Mouse (Mus musculus): Measurements from ENCODE around the gene Tescl. TPM values are rescaled to one million over a fixed set of nuclear protein-coding genes. Genes with fewer than 3 reads are reported as not detected.

Tescl gene
- polyA plus RNA-seq, 1 experiment, result not detected

DNA sequence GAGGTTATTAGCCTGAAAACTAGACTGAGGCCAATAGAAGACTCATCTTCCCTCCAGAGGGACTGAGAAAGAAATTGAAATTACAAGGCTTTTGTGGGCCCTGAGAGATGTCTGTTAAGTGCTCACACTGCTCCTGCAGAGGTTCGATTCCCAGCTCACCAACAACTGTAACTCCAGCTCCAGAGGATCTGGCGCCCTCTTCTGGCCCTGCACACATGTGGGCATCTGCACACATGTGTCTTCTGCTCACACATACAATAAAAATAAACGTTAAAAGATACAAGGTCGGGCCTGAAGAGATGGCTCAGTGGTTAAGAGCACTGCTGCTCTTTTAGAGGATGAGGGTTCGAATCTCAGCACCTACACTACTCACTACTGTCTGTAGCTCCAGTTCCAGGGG, 12.7 kb upstream of the Tescl start:
- no peaks in the 10 kb centered on the region for H3K4me1 ChIP-seq (ENCODE audit: control insufficient read depth)
- no peaks in the 10 kb centered on the region for H3K36me3 ChIP-seq (ENCODE audit: control insufficient read depth)
- peaks cover 3% of the 10 kb centered on the region; the same call in 1 of the 2 replicates for H3K27me3 ChIP-seq (ENCODE audit: control insufficient read depth)
- TF ChIP-seq TAL1 (IDR thresholded peaks at IDR 0.05; ENCODE audit: low read length), result no peak
- no peak for TF ChIP-seq GATA1 (IDR thresholded peaks at IDR 0.05; ENCODE audit: low read length)
- no peak overlapping the region for H3K4me3 ChIP-seq (replicated peaks)
- no peaks in the 10 kb centered on the region for H3K9me3 ChIP-seq (ENCODE audit: control insufficient read depth, low read length)

DNA sequence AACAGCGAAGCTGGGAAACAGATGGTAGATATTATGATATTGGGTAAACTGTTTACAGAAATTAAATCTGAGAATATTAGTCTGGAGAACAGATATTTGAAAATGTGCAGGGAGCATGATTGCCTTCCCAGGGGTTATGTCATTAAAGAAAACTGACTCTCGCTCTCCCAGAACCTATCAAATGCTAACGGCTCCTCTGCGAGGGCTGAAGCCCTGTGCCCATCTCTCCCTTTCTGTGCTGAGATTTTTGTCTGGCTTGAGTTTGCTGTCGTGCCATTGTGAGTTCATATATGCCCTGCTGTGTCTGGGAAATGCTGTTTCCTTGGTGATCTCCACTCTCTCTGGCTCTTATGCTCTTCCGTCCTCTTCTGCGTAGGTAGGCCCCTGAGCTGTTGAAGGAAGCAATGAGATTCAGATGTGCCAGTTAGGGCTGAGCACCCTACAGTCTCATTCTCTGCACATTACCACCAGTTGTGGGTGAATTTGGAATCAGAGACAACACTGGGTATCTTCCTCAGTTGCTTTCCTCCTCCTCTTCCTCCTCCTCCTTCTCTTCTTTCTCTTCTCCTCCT, 10.1 kb upstream of the Tescl start:
- Histone ChIP-seq H3K4me3 (replicated peaks) (no peak overlapping the region), H3K27me3 (ENCODE audit: control insufficient read depth) (no peaks in the 10 kb centered on the region), H3K4me1 (ENCODE audit: control insufficient read depth) (no peaks in the 10 kb centered on the region), H3K36me3 (ENCODE audit: control insufficient read depth) (no peaks in the 10 kb centered on the region), H3K9me3 (ENCODE audit: control insufficient read depth, low read length) (no peaks in the 10 kb centered on the region)
- TF ChIP-seq GATA1 (IDR thresholded peaks at IDR 0.05; ENCODE audit: low read length) (no peak), TAL1 (IDR thresholded peaks at IDR 0.05; ENCODE audit: low read length) (no peak)

- peaks cover 20% of the 10 kb centered on the region for H3K27me3 ChIP-seq (ENCODE audit: control insufficient read depth)
- peaks cover 5% of the 10 kb centered on the region; the same call in 1 of the 2 replicates for H3K9me3 ChIP-seq (ENCODE audit: control insufficient read depth, low read length)
- no peaks in the 10 kb centered on the region for H3K36me3 ChIP-seq (ENCODE audit: control insufficient read depth)
- H3K4me1 ChIP-seq (ENCODE audit: control insufficient read depth), result no peaks in the 10 kb centered on the region
- TF ChIP-seq TAL1 (IDR thresholded peaks at IDR 0.05; ENCODE audit: low read length), result no peak
- no peak for TF ChIP-seq GATA1 (IDR thresholded peaks at IDR 0.05; ENCODE audit: low read length)
- no peak overlapping the region for H3K4me3 ChIP-seq (replicated peaks)
Measured at GRCm38 (mm10) chr7:24338241-24338640, 4.5 kb upstream of the Tescl start.

DNA sequence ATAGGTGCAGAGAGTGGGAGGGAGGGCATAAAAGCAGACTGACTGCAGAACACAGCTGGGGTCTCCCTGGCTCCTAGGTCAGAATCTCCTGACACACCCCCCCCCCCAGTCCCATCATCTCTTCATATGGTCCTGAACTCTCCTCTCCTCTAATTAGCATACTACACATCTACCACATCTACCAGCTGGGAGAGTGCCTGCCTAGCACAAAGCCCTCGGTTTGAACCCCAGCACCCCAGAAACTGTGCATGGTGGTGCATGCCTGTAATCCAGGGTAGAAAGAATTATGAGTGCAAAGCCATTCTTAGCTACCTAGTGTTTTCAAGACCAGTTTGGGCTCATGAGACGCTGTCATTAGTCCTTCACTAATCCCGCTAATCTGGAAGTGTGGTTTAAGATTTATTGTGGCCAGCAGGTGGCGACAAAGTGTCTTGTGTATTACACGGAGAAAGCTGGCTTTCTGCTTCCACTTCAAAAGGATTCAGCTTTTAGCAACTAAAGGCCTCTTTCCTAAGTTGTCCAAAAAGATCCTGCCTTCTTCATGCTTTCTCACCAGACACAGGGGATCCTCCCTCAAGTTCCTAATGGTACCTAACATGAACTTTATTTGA, 2.1 kb upstream of the Tescl start:
- Histone ChIP-seq H3K4me3 (replicated peaks) (no peak overlapping the region), H3K9me3 (ENCODE audit: control insufficient read depth, low read length) (peaks cover 6% of the 10 kb centered on the region; the same call in 1 of the 2 replicates), H3K4me1 (ENCODE audit: control insufficient read depth) (no peaks in the 10 kb centered on the region), H3K27me3 (ENCODE audit: control insufficient read depth) (peaks cover 27% of the 10 kb centered on the region), H3K36me3 (ENCODE audit: control insufficient read depth) (no peaks in the 10 kb centered on the region)
- TF ChIP-seq TAL1 (IDR thresholded peaks at IDR 0.05; ENCODE audit: low read length) (no peak), GATA1 (IDR thresholded peaks at IDR 0.05; ENCODE audit: low read length) (no peak)

DNA sequence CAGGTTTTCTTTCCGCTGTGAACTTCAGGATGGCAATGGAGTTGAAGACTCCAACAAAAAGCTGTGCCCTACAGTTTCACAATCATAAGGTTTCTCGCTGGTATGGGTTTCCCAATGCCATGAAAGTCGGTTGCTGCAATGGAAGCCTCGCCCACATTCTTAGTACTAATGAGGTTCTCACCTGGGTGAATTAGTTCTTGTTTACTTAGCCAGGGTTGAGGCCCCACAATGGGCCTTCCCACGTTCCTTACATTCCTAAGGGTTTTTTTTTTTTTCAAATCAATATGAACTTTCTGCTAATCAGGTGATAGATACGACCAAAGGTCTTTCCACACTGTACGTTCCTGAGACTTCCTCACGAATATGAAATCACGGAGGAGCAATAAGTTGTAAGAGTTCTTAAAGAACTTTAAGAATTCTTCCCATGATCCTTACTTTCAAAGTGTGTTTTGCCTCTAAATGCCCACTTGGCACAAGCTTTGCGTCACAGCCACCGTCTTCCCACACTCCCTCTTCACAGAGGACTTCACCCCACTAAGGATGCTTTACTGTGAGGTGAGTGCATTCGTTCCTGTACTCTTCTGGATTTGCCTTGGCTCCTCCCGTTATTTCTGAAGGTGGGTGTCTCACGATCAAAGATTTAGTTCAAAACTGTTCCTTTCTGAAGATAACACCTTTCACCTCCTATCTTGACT, 6.3 kb downstream of the Tescl start:
- Histone ChIP-seq H3K9me3 (ENCODE audit: control insufficient read depth, low read length) (peaks cover 11% of the 10 kb centered on the region), H3K27me3 (ENCODE audit: control insufficient read depth) (peaks cover 16% of the 10 kb centered on the region), H3K4me1 (ENCODE audit: control insufficient read depth) (no peaks in the 10 kb centered on the region), H3K4me3 (replicated peaks) (no peak overlapping the region), H3K36me3 (ENCODE audit: control insufficient read depth) (no peaks in the 10 kb centered on the region)
- no peak for TF ChIP-seq GATA1 (IDR thresholded peaks at IDR 0.05; ENCODE audit: low read length)
- TF ChIP-seq TAL1 (IDR thresholded peaks at IDR 0.05; ENCODE audit: low read length), result no peak

- no peak overlapping the region for H3K4me3 ChIP-seq (replicated peaks)
- H3K27me3 ChIP-seq (ENCODE audit: control insufficient read depth), result peaks cover 16% of the 10 kb centered on the region
- no peak for TF ChIP-seq TAL1 (IDR thresholded peaks at IDR 0.05; ENCODE audit: low read length)
- TF ChIP-seq GATA1 (IDR thresholded peaks at IDR 0.05; ENCODE audit: low read length), result no peak
- H3K36me3 ChIP-seq (ENCODE audit: control insufficient read depth), result no peaks in the 10 kb centered on the region
- H3K9me3 ChIP-seq (ENCODE audit: control insufficient read depth, low read length), result peaks cover 11% of the 10 kb centered on the region
- no peaks in the 10 kb centered on the region for H3K4me1 ChIP-seq (ENCODE audit: control insufficient read depth)
Measured at GRCm38 (mm10) chr7:24326273-24327135, 7.2 kb downstream of the Tescl start.

DNA sequence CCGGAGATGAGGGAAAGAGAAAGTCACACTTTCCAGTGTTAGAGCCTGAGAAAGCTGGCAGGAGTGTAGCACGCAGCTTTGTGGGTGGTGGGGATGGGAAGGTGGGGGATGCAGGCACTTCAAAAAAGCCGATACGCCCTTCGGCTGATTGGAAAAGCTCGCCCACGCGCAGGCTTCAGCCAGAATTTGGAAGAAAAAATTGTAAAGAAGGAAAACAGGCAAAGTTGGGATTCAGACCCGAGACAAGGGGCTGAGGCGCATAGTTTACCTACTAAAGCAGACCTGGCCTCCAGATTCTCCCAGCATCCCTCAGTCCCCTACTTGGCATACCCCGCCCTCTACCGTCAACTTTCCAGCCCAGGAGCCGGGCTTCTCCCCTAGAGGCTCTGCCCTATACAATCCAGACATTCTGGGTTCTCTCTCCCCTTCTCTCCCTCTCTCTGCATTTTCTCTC, 8.0 kb downstream of the Tescl start:
- Histone ChIP-seq H3K36me3 (ENCODE audit: control insufficient read depth) (no peaks in the 10 kb centered on the region), H3K4me3 (replicated peaks) (no peak overlapping the region), H3K9me3 (ENCODE audit: control insufficient read depth, low read length) (peaks cover 11% of the 10 kb centered on the region), H3K27me3 (ENCODE audit: control insufficient read depth) (peaks cover 16% of the 10 kb centered on the region), H3K4me1 (ENCODE audit: control insufficient read depth) (no peaks in the 10 kb centered on the region)
- TF ChIP-seq GATA1 (IDR thresholded peaks at IDR 0.05; ENCODE audit: low read length) (no peak), TAL1 (IDR thresholded peaks at IDR 0.05; ENCODE audit: low read length) (no peak)

DNA sequence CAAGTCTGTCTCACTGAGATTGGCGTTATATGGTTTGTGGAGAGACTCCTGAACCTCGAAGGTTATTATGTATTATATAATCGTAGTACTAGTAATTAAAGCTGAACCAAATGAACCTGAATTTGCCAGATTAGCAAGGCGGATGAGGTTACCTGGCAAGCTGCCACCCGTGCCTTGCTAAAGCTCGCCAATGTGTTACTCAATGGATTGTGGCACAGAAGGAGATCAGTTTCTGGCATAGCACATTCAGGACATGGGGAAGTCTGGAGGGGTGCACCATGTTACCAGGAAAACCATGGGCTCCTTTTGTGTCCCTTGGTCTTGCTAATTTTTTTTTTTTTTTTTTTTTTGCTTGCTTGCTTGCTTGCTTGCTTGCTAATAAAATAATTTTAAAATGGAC, 8.5 kb downstream of the Tescl start:
- H3K9me3 ChIP-seq (ENCODE audit: control insufficient read depth, low read length), result peaks cover 11% of the 10 kb centered on the region
- H3K36me3 ChIP-seq (ENCODE audit: control insufficient read depth), result no peaks in the 10 kb centered on the region
- no peaks in the 10 kb centered on the region for H3K4me1 ChIP-seq (ENCODE audit: control insufficient read depth)
- H3K27me3 ChIP-seq (ENCODE audit: control insufficient read depth), result peaks cover 16% of the 10 kb centered on the region
- TF ChIP-seq TAL1 (IDR thresholded peaks at IDR 0.05; ENCODE audit: low read length) (no peak; the same call in 2 of the 3 replicates), GATA1 (IDR thresholded peaks at IDR 0.05; ENCODE audit: low read length) (no peak)
- no peak overlapping the region for H3K4me3 ChIP-seq (replicated peaks)
